Mouse (Mus musculus): ENCODE measurements around the gene Smarcd2.

The Smarcd2 gene

DNA sequence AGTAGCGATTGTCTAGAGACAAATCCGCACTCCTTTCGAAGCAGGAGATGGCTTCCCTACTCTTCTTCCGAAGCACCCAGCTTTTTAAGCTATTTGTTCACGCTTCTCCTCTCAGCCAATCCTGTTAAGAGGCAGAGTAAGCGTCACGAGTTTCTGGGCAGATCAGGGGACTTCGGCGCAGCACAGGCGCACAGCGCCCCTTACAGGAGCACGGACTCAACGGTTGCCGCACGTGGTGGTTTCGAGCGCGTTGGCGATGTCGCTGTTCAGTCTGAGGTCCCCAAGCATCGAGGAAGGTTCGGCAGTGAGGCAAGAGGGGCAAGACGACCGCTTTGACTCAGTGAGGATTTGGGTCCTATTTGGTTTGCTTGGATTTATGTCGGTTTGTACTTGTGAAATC, 3.7 kb upstream of the Smarcd2 start, which contains the start of gene Tcam1:
TSS of gene Tcam1 (plus strand) at position 219 of the 400 bp plus-strand sequence.
- DNase-seq (ENCODE audit: extremely low spot score, low spot score) = peak; percentile 92

DNA sequence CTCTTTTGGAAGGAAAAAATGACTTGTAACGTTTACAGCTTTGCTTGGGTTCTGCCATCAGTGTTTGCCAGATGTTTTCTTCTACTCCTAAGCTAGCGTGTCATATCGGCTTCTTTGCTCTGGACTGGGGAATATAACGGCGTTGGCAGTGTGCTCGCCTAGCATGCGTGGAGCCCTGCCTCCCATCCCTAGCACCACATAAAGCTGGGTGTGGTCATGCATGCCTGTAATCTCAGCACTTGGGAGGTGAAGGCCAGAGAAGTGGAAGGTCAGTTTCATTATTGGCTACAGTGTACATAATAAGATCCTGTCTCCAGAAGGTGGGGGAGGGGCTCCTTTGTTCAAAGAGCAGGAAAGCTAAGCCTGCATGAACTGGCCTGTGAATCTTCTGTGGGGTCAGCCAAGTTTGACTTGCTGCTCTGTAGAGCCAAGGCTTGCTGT, 2.2 kb upstream of the Smarcd2 start:
- peak; percentile 26 for DNase-seq (ENCODE audit: extremely low spot score, low spot score)

DNA sequence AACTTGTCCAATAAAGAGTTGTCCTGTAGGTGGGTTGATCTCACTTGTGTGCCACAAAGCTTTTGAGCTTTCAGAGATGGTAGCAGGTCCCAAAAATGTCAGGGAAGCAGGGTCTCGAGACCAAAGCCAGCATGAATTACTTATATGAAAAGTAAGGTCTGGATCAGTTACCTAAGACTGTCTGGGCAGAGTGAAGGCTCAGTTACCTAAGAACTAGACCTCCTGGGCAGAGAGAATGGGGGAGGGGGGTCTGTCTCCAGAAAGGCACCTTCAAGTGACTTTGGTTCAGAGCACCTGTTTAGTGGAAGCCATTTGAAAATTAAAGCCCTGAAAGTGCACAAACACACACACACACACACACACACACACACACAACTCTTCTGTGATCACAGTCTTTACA, 1.6 kb upstream of the Smarcd2 start:
- no peak for DNase-seq (ENCODE audit: extremely low spot score, low spot score)

DNA sequence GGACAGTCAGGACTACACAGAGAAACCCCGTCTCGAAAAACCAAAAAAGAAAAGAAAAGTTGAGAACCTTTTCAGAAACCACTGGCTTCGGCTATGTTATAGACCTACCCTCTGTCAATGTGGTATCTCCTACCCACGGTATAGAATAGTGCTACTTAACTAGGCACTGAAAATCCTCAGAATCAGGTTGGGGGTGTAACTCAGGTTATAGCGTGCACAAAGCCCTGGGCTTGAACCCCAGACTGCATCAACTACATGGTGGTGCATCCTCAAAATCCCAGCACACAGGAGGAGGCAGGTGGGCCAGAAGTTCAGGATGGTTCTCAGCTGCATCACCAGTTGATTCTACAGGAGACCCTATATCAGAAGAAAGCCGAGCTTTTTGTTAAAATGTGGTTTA, 1.0 kb upstream of the Smarcd2 start:
- no peak for DNase-seq (ENCODE audit: extremely low spot score, low spot score)

DNA sequence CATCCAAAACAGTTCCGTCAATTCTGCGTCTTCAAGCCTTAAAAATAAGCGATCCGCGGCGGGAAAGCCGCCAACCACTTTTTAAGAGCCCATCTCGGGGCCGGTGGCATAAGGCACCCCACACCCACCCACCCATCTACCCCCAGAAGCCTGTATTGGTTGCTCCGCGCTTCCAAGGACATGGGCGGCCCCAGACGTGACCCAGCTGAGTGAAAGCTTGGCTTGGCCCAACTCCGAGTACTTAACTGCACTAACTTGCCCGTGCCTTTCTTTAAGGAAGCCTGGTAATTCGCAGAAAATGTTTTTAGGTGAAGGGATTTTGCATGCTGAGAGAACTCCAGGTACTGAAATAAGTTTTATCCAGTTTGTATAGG, 526 bp upstream of the Smarcd2 start:
- no peak for DNase-seq (ENCODE audit: extremely low spot score, low spot score)

DNA sequence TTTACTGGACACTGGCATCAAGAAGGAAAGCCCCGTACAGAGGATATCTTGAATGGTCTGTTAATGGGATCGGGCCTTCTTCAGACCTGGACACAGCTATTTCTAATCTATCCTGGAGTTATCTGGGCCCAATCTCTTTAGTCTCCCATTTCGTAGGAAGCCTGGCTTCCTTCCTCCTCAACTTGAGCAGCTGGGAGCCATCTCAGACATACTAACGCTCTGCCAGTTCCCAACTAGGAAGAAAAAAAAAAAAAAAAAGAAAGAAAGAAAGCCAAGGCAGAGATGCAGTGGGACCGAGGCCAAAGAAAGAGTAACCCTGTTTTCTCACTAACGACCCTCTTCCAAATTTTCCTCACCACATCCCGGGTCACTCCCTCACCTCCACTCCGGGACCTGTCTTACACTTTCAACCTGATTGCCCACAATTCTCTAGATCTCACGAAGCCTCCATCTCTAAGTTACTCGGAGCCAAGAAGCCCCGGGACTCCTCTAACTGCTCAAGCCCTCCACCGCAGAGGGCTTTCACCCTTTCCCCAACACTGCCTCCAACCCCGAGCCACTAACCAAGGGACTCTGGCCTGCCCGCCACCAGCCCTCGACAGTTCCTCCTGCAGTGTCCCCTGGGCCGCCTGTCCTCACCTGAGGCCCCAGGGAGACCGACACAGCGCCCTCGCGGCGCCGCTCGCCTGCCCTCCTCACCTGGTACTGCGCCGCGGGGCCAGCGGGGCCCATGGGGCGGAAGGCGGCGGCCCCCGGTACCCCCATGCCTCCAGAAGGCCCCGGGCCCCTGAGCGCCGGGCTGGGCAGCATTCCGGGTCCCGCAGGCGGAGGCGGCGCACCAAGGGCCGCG, 753 bp downstream of the Smarcd2 start:
- DNase-seq (ENCODE audit: extremely low spot score, low spot score) = no peak

DNA sequence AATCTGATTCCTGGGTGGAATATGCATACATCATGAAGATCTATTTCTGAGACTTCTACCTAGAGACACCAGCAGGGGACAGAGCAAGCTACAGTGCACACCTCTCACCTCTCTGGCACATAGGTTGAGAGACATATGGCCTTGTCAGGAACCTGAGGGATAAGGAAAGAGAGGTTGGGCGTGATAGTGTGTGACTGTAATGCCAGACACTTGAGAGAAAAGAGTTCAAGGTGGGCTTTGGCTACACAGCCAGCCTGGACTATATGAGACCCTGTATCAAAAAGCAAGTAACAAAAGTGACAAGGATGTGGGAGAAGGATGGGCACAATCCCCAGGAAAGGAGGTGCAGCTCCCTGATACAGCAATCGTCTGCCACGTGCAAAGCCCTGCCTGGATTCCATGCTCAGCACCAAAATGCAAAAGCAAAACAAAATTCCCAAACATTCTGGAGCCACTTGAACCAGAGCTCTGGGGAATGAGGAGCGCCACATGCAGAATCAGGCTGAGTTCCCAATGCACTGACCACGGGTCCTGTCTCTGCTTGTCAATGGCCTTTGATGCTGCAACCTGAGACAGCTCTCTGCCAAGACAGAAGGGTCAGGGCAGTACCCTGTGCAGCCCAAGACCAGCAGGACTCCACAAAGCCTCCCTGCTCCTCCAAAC, 1.5 kb downstream of the Smarcd2 start:
- peak; percentile 38 for DNase-seq (ENCODE audit: extremely low spot score, low spot score)

DNA sequence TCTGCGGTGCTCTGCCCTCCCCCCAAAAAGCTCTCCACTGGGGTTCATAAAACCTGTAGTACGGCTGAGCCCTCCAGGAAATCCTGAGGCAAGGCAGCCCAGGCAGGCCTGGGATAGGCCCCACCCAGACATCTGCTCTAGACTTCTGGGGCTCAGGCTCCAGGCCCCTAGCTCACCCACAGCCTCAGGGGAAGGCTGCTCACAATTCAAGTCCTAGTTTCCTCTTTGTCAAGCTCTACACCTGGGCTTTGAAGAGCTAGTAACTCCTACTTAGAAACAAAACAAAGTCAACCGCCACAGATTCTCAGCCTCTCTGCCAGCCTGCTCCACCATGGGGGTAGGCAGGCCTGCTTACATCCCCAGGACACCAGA, 3.7 kb downstream of the Smarcd2 start:
- DNase-seq (ENCODE audit: extremely low spot score, low spot score) = peak; percentile 53

DNA sequence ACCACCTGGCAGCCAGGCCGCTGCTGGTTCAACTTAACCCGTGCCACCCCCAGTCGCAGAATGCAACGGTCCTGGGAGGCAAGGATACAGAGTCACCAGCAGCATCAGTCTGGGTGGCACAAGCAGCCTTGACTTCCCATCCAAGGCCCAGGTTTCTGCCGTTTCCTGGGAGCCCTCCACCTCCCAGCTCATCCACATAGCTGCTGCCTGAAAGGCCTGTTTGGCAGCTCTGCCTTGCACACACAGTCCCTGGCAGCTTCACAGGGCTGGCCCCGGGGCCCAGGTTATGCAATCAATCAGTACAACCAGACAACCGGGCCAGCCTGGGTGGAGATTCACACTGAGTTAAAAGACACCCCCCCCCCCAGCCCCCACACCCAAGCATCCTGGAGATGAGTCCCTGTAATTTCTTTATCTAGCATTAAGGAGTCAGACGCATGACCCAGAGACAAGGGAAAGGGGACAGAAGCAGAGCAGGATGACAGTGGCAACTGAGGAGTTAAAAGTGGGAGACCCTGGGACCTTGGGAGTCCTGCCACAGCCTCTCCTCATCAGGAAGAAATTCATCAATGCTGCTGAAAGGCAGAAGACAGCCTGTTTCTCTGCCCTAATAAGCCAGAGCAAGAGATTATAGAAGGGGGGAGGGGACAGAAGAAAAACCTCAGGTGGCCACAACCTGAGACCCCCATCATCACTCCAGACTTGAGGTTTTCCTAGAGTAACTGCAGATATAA, 4.3 kb downstream of the Smarcd2 start:
- peak; percentile 73 for DNase-seq (ENCODE audit: extremely low spot score, low spot score)

DNA sequence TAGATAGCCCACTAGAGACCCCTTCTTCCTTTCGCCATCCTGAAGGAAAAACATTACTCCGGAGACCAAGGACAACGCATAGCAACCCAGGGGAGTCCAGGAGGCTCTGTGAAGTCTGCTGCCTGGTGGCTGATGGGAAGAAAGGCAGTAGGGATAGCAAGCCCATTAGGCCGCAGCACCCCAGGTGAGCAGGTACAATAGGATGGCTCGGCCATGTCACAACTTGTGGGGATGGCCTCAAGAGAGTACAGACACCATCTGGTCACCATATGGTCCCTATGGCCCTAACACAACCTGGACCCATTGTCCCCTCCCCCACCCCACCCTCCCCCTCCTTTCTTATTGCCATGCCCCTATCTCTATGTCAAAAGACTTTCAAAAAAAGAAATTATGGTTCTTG, 4.9 kb downstream of the Smarcd2 start:
- no peak for DNase-seq (ENCODE audit: extremely low spot score, low spot score)

DNA sequence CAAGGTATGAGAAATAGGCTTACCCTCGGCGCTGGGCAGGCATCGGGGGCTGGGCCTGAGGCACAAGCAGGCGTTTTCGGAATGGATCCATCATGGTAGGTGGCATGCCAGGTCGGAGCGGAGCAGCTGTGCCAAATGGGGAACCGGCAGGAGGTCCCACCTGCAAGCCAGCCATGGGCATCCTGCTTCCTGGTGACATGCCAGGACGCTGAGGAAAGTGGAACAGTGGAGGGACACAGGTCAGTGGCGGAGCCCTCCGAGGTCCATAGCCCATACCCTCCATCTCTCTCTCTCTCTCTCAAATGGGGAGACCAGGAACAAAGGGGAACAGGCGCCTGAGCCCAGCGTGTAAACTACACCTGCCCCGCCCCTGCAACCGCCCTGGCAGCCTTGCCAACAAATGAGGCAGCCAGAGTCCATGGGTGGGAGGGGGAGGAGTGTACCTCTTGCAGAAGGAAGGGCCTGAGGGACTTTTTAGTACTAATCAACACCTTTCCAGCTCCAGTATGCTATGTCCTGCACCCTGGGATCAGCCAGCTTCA, 5.4 kb downstream of the Smarcd2 start:
- no peak for DNase-seq (ENCODE audit: extremely low spot score, low spot score)

DNA sequence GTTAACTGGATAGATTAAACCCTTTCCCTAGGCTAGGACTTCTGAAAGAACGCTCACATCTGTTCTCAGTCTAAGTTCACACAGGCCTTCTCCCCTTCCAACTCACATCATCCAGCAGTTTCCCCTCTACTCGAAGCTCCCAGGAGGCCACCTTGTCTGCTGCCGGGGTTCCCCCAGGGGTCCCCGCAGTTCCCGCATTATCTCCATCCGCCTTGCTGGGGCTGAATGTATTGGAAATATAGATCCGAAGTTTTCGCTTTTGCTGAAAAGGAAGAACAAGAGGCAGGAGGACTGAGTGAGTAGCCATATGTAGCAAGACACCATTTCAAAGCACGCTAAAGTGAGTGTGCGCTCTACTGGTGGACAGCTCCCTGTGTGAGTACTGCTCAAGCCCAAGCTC, 6.3 kb downstream of the Smarcd2 start:
- DNase-seq (ENCODE audit: extremely low spot score, low spot score) = no peak

DNA sequence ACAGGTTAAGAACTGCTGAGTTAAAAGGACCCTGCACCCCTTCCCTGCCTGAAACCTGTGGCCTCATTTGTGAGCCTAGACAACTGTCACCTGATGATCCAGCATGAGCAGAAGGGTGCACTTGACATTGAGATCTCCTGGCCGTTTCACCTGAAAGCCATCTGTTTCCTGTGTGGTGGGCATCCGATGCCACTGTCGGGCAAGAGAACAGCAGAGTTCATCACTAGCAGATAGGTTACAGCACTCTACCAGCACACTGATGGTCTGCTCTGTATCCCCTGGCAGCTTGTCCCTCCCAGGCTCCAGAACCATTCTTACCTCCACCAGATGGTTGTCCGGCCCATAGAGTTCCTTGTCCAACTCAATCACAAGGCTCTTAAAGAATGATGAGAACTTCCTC, 7.2 kb downstream of the Smarcd2 start:
- DNase-seq (ENCODE audit: extremely low spot score, low spot score) = no peak

DNA sequence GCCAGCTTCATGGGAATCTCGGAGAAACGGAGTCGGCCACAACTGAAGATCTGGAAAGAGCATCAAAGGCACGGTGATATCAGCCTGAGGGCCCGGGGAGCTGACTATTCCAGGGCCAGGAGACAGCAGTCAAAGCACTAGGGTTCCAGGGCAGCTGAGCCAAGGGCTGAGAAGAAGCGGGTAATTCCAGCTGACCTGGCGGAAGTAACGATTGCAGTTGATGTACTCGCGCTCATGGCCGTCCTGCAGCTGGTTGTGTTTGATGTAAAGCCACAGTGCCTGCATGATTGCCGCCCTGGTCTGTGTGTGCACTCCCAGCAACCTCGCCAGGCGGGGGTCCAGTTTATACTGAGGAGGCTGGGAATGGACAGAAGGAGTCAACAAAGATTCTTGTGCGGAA, 7.8 kb downstream of the Smarcd2 start:
- no peak for DNase-seq (ENCODE audit: extremely low spot score, low spot score)

DNA sequence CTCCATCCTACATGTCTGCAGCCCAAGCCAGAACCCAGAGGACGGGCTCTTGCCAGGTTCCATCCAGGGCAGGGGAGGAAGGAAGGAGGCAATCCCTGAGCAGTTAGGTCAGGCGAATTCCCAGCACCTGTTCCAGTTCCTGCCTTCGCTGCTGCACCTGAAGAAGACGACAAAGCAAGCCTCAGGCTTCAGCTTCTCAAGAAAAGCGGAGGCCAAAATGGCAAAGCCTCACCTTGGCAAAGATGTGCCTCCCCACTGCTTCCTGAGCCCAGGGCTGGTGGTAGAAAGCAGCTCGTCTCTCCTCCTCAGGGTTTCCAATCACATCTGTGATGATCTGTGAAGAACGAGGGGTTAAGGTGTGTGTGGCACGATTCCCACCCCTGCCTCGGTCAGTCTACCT, 8.8 kb downstream of the Smarcd2 start:
- DNase-seq (ENCODE audit: extremely low spot score, low spot score) = no peak

DNA sequence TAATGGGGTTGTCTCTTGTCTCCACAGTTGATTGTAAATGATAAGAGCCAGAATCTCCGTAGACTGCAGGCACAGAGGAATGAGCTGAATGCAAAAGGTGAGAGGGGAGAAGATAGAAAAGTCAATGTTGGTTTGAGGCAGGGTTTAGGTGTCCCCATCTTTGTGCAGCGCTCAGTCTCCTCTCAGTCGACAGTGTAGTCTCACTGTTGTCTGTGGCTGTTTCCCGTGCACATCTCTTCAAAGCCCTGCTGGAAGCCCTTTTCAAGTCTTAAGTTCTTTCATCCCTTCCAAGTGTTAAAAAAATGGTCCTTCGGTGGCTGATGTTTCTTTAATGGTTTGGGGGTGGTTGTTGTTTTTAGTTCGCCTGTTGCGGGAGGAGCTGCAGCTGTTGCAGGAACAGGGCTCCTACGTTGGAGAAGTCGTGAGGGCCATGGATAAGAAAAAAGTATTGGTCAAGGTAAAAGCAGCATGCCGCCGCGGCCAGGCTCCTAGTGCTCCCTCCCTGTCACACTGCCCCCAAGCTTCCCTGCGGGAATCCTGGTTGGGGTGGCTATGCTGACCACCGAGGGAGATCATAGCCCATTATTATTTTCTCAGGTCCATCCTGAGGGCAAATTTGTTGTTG, 11.8 kb downstream of the Smarcd2 start:
- DNase-seq (ENCODE audit: extremely low spot score, low spot score) = no peak

DNA sequence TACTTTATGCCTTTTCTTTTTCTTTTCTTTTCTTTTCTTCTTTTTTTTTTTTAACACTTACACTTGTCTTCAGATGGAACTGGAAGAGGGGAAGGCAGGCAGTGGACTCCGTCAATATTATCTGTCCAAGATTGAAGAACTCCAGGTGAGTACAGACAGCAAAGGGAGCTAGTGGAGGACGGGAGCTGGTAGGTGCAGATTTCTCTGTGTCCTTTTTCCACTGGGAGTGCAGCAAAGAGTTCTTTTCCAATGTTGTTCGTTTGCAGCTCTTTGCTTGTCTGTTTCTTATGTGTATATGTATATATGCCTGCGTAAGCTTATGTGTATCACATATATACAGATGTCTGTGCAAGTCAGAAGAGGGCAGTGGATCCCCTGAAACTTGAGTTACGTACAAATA, 16.0 kb downstream of the Smarcd2 start:
- DNase-seq (ENCODE audit: extremely low spot score, low spot score) = no peak

DNA sequence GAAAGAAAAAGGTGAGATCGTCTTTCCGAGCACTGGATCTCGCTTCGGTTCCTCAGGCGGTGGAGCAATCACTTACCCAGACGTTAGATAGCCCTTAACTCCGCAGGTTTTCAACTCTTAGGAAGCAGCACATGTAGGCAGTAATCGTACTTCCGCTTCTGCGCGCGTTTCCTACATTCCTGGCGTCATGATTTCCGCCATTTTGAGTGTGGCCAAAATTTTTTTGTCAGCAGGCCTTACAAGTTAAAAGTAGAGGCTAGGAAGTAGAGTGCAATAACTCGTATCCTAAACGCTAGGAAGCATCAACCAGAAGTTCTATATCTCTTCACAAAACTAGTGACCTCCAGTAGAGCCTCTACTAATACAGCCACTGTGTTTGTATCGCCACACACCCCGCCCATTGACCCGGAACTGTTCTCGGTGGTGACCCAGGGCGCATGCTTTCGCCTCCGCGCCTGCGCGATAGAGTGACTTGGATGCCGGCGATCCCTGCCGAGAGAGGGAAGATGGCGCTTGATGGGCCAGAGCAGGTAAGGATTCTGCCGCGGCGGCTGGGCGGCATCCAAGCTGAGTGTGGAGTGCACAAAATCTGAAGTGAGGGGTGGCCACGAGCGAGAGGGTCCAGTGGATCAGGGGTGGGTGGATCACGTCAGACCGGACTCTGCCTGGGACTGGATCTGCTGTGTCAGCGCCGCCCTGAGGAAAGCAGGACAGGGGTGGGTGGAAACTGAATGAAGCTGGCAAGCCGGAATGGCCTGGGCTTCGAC, 16.9 kb downstream of the Smarcd2 start, which contains the start of the genes Ftsj3 and Psmc5:
TSS of gene Ftsj3 (minus strand) at position 395 of the 767 bp plus-strand sequence.
TSS of gene Psmc5 (plus strand) at position 470 of the 767 bp plus-strand sequence.
- peak; percentile 98 for DNase-seq (ENCODE audit: extremely low spot score, low spot score)

DNA sequence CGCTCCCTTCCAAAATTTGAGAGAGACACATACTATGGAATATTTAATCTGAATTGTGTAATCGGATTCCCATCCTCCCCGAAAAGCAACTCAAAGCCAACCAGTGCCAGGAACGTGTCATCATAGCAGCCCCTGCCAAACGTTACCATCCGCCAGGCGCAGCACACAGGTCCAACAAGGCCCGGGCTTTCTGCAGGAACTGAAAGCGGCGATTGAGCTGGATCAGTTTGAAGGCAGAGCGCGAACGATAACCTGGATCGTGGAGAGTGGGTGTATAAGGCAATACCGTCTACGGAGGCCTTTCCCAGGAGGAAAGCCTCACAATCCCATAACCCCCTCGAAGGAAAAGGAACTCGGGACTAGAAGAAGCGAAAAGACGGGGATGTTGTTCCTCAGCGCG, 17.6 kb downstream of the Smarcd2 start:
- no peak for DNase-seq (ENCODE audit: extremely low spot score, low spot score)

DNA sequence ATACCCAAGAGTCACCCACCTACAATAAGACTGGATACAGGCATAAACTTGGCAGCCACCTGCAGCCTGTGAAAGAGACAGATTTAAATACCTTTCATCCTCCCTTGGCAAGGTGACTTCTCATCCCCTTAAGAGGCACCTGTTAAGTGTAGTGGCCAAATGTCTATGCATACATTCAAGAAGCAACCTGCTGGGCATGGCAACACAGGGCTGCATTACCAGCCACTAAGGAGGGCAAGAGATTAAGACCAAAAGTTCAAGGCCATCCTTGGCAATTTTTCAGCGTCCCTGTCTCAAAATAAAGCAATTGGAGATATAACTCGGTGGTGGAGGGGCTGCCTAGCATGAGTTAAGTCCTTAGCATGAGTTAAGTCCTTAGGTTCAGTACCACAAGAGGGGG, 18.0 kb downstream of the Smarcd2 start:
- no peak for DNase-seq (ENCODE audit: extremely low spot score, low spot score)

DNA sequence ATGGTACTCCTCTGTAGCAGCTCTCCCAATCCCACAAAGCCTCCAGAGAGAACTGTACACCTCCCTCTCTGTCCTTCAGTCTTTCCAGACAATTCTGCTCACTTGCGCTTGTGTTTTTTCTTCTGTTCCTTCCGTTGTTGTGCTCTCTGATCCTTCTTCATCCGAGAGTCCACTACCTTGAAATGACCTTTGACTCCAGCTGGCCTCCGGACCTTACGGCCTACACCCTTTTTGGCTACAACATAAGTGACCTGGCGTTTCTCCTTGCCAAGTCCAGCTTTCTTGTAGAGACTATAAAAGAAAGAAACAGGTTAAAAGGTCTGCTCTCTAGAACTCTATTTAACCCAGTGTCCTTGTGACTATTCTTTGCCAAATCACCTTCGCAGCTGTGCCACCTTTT, 23.4 kb downstream of the Smarcd2 start:
- DNase-seq (ENCODE audit: extremely low spot score, low spot score) = no peak
